Mouse (Mus musculus): Measurements from ENCODE around the gene Mob1b. TPM values are rescaled to one million over a fixed set of nuclear protein-coding genes. Genes with fewer than 3 reads are reported as not detected.

Gene Mob1b
- total and polyA plus RNA-seq, 3 experiments, result 7.0 to 11.9 (median 10.5) TPM

GRCm38 (mm10) chr5:88753199-88753598 lies 32.5 kb downstream of the Mob1b start:
- no peak for DNase-seq (ENCODE audit: extremely low read depth)
- in situ Hi-C loops (cut with MboI; ENCODE audit: low pct_ligation_motif_present, low pct_unique_long_range_greater_than_20kb, low sequenced_read_pairs) (no loop called here), dilution Hi-C loops (cut with MboI; ENCODE audit: extremely low pct_ligation_motif_present, extremely low pct_unique_long_range_greater_than_20kb, low sequenced_read_pairs) (no loop called here)
- H3K9ac ChIP-seq (ENCODE audit: insufficient read depth, low read depth), result no peak overlapping the region
- H3K27me3 ChIP-seq (replicated peaks), result no peaks in the 10 kb centered on the region
- no peaks in the 10 kb centered on the region for H3K9me3 ChIP-seq (replicated peaks; ENCODE audit: low read length)
- H3K36me3 ChIP-seq (replicated peaks in 1 of 2; ENCODE audit: control insufficient read depth in 1 of 2, insufficient read depth in 1 of 2, low read length in 1 of 2), result peaks cover 0 to 43% of the 10 kb centered on the region in 2 experiments
- no peak overlapping the region for H3K27ac ChIP-seq (ENCODE audit: insufficient read depth, low read depth)
- TF ChIP-seq MEF2A (IDR thresholded peaks at IDR 0.05; ENCODE audit: borderline replicate concordance, low read depth, low read length), result no peak
- no peak for TF ChIP-seq MAFK (IDR thresholded peaks at IDR 0.05; ENCODE audit: insufficient replicate concordance, low read length)
- TF ChIP-seq PAX5 (IDR thresholded peaks at IDR 0.05; ENCODE audit: low read length), result no peak
- TF ChIP-seq E2F4 (IDR thresholded peaks at IDR 0.05; ENCODE audit: insufficient replicate concordance, low read depth, low read length), result no peak
- no peak for TF ChIP-seq NELFE (IDR thresholded peaks at IDR 0.05; ENCODE audit: low read depth, low read length)
- TF ChIP-seq USF1 (IDR thresholded peaks at IDR 0.05; ENCODE audit: low read depth, low read length), result no peak
- no peak for TF ChIP-seq CHD2 (IDR thresholded peaks at IDR 0.05; ENCODE audit: low read length)
- no peak for TF ChIP-seq MXI1 (IDR thresholded peaks at IDR 0.05; ENCODE audit: low read depth, low read length)
- TF ChIP-seq RAD21 (IDR thresholded peaks at IDR 0.05; ENCODE audit: low read depth, low read length), result no peak
- TF ChIP-seq POLR2A (IDR thresholded peaks at IDR 0.05; ENCODE audit: low read depth, low read length), result no peak
- no peak for TF ChIP-seq ELF1 (IDR thresholded peaks at IDR 0.05; ENCODE audit: low read depth, low read length)
- no peak for TF ChIP-seq UBTF (IDR thresholded peaks at IDR 0.05; ENCODE audit: low read depth, low read length)
- no peak for TF ChIP-seq GABPA (IDR thresholded peaks at IDR 0.05; ENCODE audit: insufficient replicate concordance, low read depth, low read length)
- no peak for TF ChIP-seq JUND (conservative IDR thresholded peaks at IDR 0.05; ENCODE audit: low read depth, low read length)
- no peak overlapping the region for H3K4me2 ChIP-seq (ENCODE audit: insufficient read depth, low read depth, poor library complexity, severe bottlenecking)
- H3K4me3 ChIP-seq (replicated peaks in 1 of 3; ENCODE audit: low read depth in 2 of 3, low read length in 2 of 3, poor library complexity in 1 of 3), result no peak overlapping the region
- no peaks in the 10 kb centered on the region for H3K79me2 ChIP-seq (replicated peaks; ENCODE audit: control insufficient read depth, extremely low read depth, insufficient read depth, poor library complexity, severe bottlenecking)
- no peaks in the 10 kb centered on the region for H3K4me1 ChIP-seq (ENCODE audit: control insufficient read depth in 1 of 2, insufficient read depth in 2 of 2)

- peak; percentile 66 for TF ChIP-seq ZNF384 (IDR thresholded peaks at IDR 0.05; ENCODE audit: low read depth, low read length)
- no peak for TF ChIP-seq NELFE (IDR thresholded peaks at IDR 0.05; ENCODE audit: low read depth, low read length)
- peak in 1 of 2 experiments; percentile 10; a peak in 1 of 4 replicates for TF ChIP-seq CTCF (conservative IDR thresholded peaks at IDR 0.05 in 1 of 2, IDR thresholded peaks at IDR 0.05 in 1 of 2; ENCODE audit: low read depth in 2 of 2, low read length in 2 of 2)
- H3K4me1 ChIP-seq (ENCODE audit: control insufficient read depth in 1 of 2, insufficient read depth in 2 of 2), result peaks cover 2 to 24% of the 10 kb centered on the region in 2 experiments; a peak in 2 of 4 replicates
- in situ Hi-C loops (cut with MboI; ENCODE audit: low pct_ligation_motif_present, low pct_unique_long_range_greater_than_20kb, low sequenced_read_pairs), result no loop called here
These were observed 42.0 kb downstream of the Mob1b start for GRCm38 (mm10) chr5:88762611-88763010.

More at GRCm38 (mm10) chr5:88762611-88763010, 42.0 kb downstream of the Mob1b start:
- Histone ChIP-seq H3K79me2 (replicated peaks; ENCODE audit: control insufficient read depth, extremely low read depth, insufficient read depth, poor library complexity, severe bottlenecking) (no peaks in the 10 kb centered on the region; the same call in 1 of the 2 replicates), H3K27me3 (replicated peaks) (no peaks in the 10 kb centered on the region), H3K4me3 (replicated peaks in 1 of 3; ENCODE audit: low read depth in 2 of 3, low read length in 2 of 3, poor library complexity in 1 of 3) (no peak overlapping the region), H3K9ac (ENCODE audit: insufficient read depth, low read depth) (no peak overlapping the region), H3K36me3 (replicated peaks in 1 of 2; ENCODE audit: control insufficient read depth in 1 of 2, insufficient read depth in 1 of 2, low read length in 1 of 2) (peaks cover 0 to 12% of the 10 kb centered on the region in 2 experiments), H3K9me3 (replicated peaks; ENCODE audit: low read length) (no peaks in the 10 kb centered on the region), H3K27ac (ENCODE audit: insufficient read depth, low read depth) (no peak overlapping the region), H3K4me2 (ENCODE audit: insufficient read depth, low read depth, poor library complexity, severe bottlenecking) (no peak overlapping the region)
- dilution Hi-C loops (cut with MboI; ENCODE audit: extremely low pct_ligation_motif_present, extremely low pct_unique_long_range_greater_than_20kb, low sequenced_read_pairs), result no loop called here
- DNase-seq (ENCODE audit: extremely low read depth), result no peak

All from CH12.LX (cell line).